Mouse (Mus musculus) hindlimb bud, embryonic 11.5 days (tissue): Measurements from ENCODE around the gene Vmn1r47.
"Not testable (repeated sequence)": the region's sequence is repeated elsewhere in the genome, so short reads cannot be mapped to it uniquely, and the experiment has no call there.

Source experiments
- DNase-seq: peaks from one replicate; pipeline ENCODE4 v3.0.0-alpha.2; 2012; ENCODE audit warnings: low read depth, low spot score; ENCODE audit errors: extremely low spot score

The Vmn1r47 gene

DNA sequence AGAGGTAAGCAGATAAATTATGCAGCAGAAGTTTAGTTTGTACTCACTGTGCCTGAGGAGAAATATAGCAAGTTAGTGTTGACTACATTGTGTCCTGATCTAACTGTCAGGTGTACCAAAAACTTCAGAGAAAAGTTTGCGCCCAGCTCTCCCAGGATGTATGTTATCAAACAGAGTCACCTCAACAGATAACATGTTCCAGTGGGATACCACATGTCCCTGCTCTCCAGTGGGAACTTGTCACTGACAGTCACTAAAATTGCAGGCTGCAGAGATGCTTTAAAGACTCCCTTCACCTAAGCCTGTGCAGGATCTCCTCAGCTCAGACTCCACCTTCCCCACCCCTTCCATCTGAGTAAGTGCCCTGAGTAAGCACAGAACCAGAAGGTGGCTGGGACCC is at the start of gene Vmn1r47:
Vmn1r47 (plus strand) TSS at position 301 of the 400 bp plus-strand sequence.
- DNase-seq: not testable (repeated sequence)

DNA sequence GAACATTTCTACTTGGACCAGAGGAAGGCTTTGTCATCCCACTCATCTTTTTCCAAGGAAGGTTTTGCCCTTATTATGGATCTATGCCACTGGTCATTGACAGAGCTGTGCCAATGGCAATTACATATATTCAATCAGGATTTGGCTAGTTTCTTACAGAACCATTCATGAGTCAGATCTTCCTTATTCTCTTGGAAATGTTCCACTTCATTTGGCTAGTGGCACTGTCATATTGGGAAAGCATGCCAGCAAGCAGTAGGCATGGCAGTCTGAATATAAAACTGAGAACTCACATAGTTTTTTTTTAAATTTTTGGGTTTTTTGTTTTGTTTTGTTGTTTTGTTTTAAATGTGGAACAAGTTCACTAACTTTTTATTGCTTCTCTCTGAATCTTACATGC is 49.6 kb upstream of the Vmn1r47 start:
- no peak for DNase-seq

DNA sequence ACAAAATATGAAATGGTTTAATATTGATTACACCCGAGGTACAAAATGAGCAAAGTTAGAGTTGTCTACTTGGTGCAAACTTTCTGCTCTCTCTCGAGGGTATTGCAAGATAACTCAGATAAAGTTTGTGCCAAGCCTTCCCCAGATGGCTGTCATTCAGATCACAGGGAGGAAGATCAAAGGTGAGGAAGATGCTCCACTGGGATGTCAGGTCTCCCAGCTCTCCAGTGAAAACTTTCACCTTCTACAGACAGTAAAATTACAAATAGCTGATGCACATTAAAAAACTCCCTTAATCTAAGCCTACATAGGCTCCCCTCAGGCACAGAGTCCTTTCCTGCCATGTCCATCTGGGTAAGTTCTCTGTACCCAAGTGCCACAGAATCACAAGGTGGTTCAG is 46.9 kb upstream of the Vmn1r47 start, which contains the start of gene Vmn1r46:
Vmn1r46 (plus strand) TSS at position 301 of the 400 bp plus-strand sequence.
- no peak for DNase-seq

DNA sequence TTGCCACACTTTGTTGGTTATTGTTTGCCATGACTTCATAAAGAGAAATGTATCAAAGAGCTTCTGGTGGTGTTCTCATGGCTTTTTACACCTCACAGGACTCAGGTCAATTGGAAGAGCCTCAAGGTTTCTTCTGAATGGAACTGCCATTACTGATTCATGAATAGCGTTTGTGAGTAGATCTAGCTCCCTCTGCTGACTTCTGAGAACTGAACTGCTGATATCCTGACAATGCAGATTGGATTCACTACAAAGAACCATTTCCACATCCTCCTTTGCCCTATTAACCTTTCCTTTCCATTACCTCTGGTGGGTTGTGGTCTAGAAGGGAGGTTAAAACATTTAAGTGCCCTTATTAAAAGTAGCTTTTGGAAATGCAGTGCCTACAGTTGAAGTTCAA is 30.0 kb upstream of the Vmn1r47 start:
- DNase-seq: no peak

DNA sequence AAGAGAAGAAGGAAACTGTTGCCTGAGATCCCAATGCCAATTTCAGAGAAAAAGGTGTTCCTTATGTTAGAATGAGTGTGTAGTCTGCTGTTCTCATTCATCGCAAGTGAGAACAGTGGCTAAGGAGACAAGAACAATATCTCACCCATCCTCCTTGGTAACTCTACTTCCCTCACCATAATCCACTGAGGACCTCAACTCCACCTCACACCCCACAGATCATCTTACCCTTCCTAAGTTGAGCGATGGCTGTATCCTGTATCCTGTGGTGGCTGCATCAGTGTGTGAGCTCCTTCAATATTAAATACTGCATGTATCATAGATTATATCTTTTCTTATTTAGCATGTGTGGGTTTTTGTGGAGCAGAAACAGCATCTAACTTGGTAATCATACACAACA is 20.8 kb downstream of the Vmn1r47 start, which contains the start of gene Vmn1r48:
Vmn1r48 (minus strand) TSS at position 101 of the 400 bp plus-strand sequence.
- not testable (repeated sequence) for DNase-seq
